Mouse (Mus musculus) MN1 (cell line): ENCODE measurements at regions not wholly inside any gene's neighbourhood (a gene's known extent, or its start where the extent isn't known, plus 50 kb on each side); places are given as distances from the start of the nearest gene placed in this dataset.
A peak's percentile ranks its signal among the peaks of the same experiment; 100 is the strongest.

Source experiments
- DNase-seq: peaks from one replicate; pipeline ENCODE4 v3.0.0-alpha.2; 2016; ENCODE audit warnings: low spot score

DNA sequence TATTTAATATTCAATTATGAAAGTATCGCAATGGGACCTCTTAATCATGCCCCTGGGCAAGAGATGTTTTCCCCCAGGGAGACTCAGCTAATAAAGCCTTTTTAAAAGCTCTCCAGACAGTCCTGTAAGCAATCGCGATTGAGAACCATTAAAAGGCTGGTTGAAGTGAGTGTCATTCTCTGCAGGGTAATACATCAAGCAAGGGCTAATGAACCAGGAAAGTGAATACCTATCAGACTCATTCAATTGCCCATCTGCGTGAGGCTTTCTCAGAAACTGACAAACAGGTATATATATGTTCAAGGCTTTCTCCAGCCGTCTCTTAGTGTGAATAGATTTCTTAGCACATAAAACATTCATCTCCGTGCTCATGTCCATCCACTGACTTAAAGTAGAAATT lies 286.8 kb upstream of the Xrcc4 start:
- no peak for DNase-seq

DNA sequence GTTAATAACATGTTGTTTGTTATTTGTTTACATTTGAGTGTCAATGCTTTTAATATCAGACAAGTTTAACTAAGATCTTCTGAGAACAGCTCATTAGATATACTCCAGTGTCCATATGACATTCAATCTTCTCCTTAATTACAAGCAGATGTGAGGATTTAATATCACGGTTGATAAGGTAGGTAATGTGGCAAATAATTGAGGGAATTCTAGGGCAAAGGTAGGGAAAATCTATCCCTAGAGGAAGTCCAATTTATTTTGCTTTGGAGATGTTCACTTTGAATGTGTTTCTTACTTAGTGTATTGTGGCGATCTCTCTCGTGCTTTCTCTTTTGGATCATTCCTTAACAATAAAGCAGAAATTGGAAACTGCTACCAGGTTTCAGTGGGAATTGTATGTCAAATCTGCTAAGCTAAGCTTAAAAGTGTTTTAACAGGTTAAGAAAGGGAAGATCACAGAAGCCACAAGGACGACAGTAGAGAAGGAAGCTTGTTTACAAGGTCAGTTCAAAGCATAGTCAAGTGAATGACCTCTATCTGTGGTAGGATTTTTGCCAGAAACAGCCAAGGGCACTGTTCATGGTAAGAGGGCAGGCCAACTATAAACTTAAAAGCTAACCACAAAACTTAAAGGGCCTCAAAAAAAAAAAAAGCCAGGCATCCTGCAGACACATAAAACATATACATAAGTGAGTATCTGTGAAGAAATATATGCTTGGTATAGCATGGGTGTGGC lies 282.2 kb upstream of the Xrcc4 start:
- no peak for DNase-seq

DNA sequence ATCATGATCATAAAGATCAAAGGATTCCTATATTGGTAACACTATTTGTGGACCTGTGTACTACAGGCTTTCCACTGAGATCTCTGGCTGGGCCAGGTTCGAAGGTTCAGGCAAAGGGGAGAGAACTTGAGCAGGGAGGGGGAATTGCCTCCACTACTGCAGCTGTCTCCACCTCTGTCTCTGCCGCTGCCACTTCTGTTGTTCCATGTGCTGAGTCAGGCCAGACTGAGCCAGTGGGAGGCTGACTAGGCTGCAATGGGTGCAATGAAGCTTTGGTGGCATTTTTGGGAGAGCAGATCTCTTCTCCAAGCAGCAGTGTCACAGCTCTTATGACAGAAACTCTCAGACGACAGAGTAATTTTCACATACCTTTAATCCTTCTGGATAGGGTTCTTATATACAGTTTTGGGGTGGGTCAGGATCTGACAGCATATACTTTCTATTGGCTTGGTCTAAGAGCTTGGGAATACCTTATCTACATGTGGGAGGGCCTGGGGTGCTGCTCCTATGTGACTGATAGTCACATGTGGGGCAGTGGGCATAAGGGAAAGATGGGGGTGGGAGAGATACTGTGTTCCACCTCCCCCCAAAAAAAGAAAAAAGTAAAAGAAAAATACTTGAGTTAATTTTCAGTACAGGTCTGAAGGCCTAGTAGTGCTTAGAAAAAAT lies 281.5 kb upstream of the Xrcc4 start:
- DNase-seq = no peak

DNA sequence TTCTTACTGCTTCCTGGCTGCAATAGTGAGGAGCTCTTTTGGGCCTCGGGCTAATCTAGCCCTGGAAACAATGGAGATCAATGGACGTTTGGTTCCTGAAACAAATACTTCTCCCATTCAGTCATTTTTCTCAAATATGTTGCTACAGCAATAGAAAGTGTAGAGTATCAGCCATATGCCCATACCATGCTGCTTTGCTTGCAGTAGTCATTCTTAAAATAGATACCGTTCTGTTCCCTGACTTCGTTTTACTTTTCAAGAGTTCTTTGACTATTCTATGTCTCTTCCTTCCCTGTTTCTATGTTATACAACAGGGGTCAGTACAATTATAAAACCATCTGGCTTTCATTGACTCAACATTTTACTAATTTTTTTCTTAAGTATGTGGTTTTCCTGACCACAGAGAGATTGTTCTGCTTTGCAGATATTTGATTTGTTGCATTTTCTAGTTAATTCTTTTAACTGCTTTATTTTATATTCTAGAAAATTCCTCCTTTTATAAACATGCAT lies 275.2 kb upstream of the Xrcc4 start:
- no peak for DNase-seq

DNA sequence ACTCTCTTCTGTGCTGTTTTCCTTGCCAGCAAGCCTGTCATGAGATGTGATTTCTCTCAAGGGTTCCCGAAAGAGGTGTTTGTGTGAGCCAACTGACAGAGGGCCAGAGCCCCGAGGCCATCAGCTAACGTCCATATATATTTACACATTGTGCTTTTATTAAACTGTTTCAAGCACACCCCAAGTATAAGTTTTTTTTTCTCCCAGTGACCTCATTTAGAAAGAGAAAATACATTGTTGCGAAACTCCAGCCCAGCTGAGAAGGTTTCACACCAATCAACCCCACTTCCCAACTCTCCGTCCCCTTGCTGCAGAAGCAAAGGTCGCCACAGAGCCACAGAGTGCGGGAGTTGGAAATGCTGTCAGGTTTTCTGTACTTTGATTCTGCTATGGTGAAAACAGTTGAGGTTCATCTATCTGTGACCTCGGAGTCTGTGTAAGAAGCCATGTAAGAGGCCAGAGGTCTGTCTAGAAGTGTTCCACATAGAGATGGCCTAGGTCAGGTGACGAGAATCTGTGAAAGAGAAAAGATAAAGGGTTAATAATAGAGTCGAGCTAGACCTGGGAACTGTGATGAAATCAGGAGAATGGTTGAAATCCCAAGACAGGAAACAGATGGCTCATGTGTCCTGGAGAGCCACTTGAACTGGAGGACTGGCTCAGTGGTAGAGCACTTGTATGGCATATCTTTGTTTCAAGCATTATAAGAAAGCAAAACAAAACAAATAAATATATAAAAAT lies 270.6 kb upstream of the Xrcc4 start:
- peak; percentile 32 for DNase-seq

DNA sequence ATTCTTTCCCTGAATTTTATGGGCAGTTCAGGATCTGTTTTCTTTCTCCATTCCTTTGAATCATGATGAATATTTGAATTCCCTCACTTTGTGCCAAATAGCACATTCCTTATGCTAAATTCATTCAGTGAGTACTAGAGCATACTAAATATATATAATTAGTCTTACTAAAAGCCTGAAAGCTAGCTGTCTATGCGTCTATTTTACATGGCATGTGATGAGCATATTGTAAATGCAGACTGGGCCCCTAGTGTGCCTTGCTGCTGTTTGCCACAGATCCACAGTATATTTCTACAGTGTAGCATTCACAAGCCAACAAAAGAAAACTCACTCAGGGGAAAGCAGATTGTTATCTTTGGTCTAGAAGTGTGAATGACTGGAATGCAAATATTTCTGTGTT lies 268.7 kb upstream of the Xrcc4 start:
- DNase-seq = no peak

DNA sequence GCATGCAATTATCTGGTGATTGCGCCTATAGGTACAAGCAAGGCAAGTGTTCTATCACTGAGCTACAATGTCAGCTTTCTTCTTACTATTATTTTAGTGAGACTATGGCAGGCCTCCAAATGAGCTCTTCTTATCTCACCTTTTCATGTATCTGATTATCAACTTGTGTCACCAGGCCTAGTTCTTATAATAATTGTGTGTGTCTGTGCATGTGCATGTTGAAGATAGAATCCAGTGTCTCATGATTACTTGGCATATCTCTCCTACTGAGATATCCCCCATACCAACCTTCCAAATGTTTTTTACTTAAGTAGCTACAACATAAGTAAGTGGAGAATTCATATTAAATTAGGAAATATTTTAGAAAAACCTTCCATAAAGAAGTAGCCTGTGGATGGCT lies 266.2 kb upstream of the Xrcc4 start:
- DNase-seq = no peak

DNA sequence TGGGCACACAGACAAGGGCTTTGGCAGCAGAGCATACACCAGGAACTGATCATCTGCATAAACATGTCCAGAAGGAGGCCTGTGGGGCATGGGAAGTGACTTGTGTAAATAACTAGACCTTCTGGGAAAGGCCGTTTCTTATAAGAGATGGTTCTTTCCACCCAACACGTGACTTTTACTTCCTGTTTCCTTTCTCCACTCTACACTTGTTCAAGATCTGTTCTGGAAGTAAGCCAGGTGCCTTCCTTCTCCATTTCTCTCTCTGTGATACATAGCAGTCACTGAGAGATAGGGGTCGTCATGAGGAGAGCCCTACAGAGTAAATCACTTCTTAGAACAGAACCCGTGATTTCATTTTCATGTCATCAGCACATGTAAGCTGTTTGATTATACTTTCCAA lies 253.4 kb upstream of the Xrcc4 start:
- no peak for DNase-seq

DNA sequence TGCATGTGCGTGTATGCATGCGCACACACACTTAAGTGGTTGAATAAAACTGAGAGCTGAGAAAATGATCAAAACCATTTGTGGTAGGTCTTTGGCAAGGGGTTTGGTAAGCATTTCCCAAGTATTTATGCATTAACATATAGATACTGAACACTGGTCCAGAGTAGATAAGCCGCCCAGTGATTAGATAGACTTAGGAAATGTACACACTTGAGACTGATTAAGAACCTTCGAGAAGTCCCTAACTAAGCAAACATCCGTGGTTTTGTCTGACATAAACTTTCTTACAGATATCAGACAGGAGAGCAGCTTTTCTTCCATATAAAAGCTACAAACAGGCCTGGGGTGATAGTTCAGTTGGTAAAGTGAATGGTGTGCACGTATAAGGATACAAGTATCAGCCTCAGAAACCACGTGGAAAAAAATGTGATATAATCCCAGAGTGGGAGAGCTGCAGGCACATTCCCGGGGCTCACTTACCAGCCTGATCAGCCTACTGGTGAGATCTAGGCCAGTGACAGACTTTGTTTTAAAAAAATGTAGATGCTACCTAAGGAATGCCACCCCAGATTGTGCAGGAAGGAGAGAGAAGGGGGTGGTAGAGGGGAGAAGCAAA lies 252.3 kb upstream of the Xrcc4 start:
- no peak for DNase-seq

DNA sequence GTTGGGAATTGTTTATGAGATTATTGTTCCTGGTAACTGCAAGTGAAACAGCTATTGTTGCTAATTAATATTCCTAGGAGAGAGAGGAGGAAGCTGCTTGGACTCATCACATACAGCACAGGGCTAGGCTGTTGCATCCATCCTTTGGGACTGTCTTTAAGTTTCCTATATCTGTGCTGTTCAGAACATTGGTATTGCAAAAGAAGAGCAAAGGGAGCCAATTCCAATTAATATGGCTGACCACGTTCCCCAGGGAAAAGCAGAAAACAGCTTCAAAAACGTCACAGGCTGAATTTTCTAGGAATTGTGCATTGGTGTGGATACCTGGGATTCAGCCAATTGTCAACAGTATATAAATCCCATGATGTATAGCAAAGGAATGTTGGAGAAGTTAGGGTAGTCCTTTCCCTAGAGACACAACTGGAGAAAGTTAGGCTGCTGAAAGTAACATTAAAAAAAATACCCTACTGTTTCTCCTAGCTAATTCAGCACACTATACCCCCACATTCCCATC lies 251.3 kb upstream of the Xrcc4 start:
- DNase-seq = no peak

DNA sequence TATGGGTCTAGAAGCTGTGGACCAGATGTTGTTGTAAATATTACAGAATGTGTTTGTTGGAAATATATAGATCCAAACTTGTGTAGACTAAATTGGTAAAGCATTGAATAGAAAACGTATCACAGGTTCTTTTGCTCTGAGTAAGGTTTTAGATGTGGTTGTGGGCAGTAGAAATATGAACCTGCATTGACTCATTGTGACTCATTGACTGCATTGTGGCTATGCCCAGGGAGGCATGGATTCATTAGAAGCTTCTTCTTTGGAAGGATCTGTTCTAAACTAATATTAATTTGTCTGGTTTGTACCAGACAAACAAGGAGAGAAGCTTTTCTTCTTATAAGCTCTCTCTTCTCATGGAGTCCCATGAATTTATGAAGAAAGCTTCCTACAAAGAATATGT lies 248.2 kb upstream of the Xrcc4 start:
- no peak for DNase-seq

DNA sequence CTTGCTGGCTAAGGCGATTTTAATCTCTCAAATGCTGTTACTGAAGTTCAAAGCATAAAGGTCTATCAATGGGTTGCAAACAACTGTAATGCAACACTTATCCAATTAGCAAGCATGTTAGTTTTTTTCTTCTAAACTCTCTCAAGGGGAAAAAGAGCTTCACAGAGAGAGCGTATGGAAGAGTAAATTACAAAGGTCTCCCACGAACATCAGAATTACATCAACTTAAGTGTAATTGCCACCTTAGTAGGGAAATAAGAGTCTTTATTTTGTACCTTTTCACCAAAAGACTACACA lies 246.3 kb upstream of the Xrcc4 start:
- no peak for DNase-seq

DNA sequence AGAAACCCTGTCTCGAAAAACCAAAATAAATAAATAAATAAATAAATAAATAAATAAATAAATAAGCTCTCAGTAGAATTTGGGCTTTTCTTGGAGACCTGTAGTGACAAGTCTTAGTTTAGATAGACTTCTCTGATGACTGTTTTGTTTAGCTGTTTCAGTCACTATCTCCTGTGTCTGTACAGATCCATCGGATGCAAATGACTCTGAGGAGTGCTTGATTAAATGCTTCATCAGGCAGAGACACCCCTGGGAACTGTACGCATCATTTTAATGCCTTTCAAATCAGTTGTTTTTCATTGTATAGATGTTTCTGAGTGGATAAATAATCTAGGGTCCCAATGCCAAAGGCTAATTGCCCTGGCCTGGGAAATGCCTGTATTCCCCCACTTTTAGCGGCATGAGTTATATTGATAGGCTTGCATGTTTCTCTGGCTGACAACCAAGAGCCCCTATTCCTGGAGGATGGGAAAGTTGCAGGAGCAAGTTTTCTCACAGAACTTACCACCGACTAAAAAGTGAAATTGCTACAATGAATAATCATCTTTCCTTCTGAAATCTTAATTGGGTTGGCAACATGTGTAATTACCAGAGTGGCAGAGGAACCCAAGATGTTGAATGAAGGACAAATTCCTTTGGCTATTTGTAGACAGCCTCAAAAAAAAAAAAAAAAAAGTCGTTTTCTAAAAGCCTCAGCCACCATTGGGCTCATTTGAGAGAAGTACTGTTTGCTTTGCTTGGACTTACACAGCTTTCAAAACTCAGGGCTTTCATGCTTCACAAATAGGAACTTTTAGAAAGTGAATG lies 245.7 kb upstream of the Xrcc4 start:
- DNase-seq = no peak

DNA sequence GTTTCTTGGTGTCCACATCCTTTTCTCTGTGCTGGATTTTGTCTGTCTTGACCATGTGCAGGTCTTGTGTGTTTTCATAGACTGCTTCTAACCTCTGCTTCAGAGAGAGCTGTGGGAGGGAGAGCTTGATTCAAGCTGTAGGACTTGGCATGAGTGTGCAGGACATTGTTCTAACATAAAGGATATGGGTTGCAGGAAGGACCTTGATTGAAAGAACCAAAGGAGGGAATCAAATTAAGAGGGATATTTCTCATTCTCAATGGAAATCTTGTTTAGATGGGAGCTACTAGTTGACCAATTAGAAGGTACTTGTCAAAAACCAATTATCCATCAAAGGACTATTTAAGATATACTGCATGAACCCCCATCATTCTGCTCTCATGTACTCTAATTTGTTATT lies 244.9 kb upstream of the Xrcc4 start:
- no peak for DNase-seq

DNA sequence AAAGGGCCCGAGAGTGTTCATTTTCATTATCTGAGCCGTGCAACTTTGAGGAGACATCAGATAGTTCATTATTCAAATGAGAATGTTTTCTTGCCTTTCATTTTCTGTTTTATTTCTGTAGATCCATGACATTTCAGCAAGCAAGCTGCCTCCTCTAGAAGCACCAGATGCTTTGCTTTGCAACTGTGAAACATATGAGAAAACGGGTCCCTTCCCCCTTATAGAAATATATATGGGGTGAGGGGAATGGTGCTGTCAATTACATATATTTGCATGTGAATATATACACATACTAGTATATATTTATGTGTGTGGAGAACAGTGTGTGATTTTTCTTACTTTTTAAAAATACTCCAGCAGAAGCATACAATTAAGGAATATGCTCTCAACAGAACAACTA lies 235.8 kb upstream of the Xrcc4 start:
- DNase-seq = no peak

DNA sequence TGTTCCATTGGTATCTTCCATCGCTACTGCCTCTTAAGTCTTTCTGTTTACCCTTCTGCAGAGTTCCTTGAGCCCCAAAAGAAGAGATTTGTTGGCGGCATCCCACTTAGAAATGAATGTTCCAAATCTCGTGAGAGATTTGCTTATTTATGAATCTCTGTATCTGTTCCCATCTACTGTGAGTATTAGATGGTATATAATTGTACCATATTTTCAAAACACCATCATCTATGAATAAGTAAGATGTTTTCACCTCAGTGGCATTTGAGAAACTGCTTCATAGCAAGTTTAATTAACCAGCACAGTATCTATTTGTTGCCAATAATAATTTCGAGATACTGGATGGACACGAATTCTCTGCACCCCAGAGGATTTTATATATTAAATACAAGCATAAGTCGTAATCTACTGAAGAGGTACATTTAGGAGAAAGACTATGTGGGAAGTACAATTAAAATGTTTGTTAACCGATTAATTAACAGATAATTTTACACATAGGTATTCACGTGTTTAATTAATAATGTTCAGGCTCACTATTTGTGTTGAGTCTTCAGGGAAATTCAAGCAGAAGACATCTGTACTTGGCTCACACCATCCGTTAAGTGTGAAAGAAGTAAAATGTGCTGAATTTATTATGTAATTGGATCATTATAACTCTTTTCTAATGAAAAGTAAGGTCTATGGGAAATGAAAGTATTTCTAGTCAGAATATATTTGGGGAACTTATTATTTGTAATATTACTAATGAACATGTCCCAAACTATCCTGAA lies 224.0 kb upstream of the Xrcc4 start:
- no peak for DNase-seq

DNA sequence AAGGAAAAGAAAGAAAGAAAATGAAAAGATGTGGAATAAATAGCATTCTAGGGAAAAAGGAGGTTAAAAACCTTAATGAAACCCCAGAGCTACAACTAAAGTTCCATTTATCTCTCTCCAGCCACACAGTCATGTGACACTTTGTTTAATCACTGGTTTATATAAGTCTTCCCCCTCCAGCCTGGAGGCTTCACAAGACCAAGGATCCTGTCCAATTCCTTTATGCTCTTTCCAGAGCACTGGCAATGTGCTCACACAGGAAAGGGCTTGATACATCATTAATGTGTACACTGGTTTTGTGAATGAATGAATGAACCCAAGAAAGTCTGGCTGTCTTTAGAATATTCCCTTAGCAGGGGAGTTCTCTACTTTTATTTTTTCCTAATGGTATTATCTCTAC lies 221.1 kb upstream of the Xrcc4 start:
- DNase-seq = no peak

DNA sequence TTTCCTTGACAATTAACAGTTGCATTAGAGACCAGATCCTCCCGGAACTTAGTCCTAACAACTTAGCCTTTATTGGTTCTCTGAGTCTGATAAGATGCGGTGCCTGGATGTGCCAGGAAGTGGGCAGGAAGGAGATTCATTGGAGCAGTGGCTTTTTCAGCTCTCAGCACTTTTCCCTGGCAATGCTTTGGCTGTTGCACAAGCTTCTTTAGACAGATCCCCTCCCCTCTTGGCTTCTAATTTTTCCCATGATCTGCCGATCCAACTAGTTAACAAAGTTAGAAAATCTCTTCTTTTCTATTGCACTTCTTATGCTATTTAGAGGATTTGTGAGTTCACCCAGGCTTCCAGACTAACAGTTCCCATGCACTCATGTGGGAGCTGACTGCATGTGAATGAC lies 211.1 kb upstream of the Xrcc4 start:
- DNase-seq = no peak

DNA sequence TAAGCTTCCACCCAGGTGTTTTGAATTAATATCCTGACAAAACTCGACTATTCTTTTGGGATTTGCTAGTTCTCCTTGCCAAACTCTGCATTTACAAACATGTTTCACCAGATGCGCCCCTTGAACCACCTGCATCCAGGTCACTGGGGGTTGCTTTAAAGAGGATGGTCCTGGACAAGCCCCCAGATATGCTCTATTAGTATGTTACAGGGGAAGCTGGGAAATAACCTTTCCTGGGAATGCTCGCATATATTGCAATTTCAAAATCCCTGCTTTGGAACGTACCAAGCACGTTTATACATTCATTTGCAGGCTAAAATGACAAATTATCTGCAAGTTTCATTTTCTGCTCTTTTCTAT lies 205.2 kb upstream of the Xrcc4 start:
- DNase-seq = no peak

DNA sequence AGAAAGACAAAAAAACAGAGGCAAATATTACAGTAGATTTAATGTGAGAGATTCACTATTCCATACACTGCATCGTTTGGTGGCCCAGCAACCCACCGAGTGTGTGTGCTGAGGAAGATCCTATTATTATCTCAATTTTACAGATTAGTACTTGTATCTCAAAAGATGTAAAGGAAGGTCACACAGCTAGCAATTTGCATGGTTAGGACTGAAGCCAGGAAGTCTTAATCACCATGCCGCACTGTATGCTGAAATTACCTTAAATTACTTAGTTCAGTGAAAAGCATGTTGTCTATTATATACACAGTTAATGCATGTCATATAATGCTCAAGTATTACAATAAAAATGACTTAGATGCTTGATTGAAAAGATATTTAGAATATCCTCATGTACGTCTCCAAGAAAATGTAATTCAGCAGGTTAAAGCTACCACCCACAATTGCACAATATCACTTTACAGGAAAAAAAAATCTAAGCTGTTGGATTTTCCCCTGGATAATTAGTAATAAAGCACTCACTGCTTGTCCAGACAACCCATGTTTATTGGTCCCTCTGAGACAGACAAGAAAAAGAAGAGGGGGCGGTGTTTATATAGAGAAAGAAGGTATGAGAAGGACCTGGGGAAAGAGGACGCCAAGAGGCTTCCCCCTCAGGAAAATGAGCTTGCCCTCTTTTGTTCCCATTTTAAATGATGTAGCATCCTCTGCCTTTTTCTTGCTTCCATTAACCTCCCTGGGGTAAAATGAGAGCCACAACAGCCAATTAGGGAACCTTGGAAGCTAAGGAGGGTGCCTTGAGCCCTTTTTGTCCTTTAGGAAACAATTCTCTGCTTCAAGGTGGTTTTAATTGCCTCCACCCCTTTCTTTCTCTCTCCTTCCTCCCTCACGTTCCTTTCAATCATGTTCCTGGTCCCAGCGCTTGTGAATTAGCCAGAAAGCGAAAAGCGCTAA lies 204.6 kb upstream of the Xrcc4 start:
- DNase-seq = no peak
